Mouse (Mus musculus) kidney, adult 2 months (tissue): ENCODE measurements around the gene Rarb.

ENCODE experiments used
- CTCF ChIP-seq: fragments of 200-500 bp; conservative IDR thresholded peaks from 2 replicates; pipeline ENCODE4 v1.5.1; 2011; ENCODE audit warnings: low read depth, mild to moderate bottlenecking, control low read depth, low read length, moderate library complexity, mixed read lengths; ENCODE audit not compliant: insufficient read depth, insufficient read length
- POLR2A ChIP-seq: fragments of 200-500 bp; IDR thresholded peaks from one replicate; pipeline ENCODE4 v1.6.1; 2011; ENCODE audit warnings: low read depth, low read length, control low read depth

- no peak for TF ChIP-seq POLR2A
- TF ChIP-seq CTCF = no peak
Measured at GRCm38 (mm10) chr14:16558033-16558432, 260.9 kb downstream of the Rarb start.
